Mouse (Mus musculus) left cerebral cortex, adult 11 months (tissue): ENCODE measurements at regions not wholly inside any gene's neighbourhood (a gene's known extent, or its start where the extent isn't known, plus 50 kb on each side); places are given as distances from the start of the nearest gene placed in this dataset.

Experiments used
- DNase-seq: peaks from one replicate; pipeline ENCODE4 v3.0.0; 2022; ENCODE audit warnings: low spot score

DNA sequence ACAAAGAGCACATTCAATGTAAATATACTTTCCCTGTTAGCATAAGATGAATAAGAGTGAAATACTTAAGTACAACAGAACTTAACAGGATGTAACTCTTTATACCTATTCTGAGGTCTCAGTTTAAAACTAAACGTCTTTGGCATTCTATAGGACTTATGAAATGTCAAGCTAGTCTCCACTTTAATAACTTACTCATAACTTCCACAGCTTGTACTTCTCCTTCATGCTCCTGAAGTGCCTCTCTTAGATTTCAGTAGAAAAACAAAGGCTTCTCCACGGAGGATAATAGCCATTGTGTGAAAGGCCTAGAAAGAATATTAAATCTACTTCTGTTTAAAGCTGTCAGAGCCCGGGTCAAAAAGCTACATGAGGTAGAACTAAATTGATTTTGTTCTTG, 117.9 kb upstream of the Kynu start:
- no peak for DNase-seq

DNA sequence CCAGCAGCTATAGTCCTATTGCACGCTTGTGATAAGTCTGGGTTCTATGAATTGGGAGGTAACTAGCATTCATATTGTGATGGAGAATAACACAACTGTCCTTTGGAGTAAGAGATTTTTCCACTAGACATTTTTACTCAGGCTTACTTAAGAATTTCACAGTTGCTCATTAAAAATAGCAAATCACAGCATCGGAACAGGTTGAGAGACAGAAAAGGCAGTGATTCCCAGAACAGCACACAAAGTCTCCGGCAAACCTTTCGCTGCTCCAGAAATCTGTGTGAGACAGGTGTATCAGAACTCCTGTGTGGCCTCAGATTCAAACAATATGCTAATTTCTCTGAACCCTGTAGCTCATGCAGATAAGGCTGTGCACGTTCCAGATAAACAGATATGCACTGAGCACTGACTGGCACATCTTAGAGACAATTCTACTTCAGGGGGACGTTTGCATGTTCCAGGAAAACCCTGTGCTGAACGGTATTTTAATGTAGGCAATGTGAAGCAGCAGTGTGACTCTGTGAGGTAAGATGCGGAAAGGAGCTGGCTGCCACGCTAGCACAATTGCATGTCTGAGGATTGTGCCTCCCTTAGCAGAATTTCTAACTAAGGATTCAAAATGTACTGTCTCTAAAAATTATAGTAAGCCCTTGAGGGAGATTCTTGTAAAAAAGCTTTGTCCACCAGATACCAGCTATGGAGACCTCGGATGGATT, 99.8 kb upstream of the Kynu start:
- peak; percentile 5 for DNase-seq

DNA sequence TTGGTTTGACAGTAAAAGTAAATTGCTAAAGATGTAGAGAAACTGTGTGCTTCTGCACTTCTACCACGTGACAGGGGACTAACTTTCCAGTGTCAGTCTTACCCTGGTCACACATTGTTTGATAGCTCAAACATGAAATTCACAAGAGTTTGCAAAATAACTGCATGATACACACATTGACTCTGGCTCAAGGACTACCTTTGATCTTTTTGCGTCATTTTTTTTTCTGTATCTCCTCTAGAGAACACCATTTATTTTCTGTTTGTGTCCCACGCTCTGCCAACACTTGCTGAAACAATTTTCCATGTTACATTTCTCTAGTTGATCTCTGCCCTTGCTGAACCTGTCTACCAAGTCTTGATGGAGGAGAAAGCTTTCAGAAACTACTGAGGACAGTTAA, 86.0 kb upstream of the Kynu start:
- DNase-seq: no peak

DNA sequence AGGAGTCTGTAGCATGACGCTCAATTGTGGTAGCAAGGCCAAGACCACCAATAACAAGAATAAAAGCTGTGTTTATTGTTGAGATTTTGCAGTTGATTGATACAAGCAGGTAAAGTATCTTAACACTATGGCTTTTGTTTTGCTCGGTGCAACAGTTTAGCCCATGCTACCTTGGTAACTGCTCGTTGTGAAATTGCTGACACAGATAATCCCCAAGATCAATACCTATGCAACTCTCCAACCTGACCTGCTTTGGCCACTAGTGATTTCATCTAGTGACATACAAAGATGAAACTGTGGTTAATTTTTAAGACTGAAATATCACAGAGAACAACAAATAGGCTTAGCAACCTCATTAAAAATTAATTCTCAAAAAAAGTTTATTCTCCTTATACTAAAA, 85.2 kb upstream of the Kynu start:
- no peak for DNase-seq

DNA sequence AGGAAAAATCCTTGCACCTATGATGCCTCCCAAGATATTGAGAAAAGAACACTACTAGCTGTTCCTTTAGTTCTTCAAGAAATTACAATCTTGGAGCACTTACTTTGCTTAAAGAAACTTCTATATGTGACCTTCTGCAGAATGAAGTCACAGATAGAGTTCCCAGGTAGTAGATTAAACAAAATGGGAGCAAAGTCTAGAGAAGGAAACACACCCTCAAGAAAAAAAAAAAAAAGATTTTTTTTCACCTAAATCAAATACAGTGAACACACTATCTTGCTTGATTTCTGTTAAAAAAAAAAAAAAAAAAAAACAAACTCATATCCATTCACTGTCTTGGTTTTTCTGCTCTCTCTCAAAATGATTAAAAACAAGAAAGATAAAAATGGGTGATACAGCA, 76.6 kb upstream of the Kynu start:
- no peak for DNase-seq

DNA sequence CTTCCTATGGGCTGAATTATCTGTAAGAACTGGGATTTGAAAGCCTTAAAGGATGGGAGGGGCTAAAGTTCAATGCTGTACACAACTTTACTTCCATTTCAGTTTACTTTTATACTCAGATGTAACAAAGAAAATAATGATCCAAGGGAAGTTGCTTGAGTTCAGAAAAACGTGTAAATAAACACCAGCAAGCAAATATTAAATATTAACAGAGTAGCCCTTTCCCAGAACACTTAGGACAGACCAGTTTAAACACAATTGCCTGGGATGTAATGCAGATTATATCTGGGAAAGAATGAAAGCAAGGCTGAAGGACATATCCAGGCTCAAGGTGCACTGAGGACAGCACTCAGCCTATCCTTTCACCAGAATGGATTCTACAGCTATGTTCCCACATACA, 75.3 kb upstream of the Kynu start:
- no peak for DNase-seq
